Mouse (Mus musculus) limb, embryonic 10.5 days (tissue): Measurements from ENCODE around the gene Kmo. TPM values are rescaled to one million over a fixed set of nuclear protein-coding genes. Genes with fewer than 3 reads are reported as not detected.

Source experiments
- DNase-seq: peaks from one replicate; pipeline ENCODE4 v3.0.0-alpha.2; 2017; ENCODE audit warnings: low spot score
- H3K27ac ChIP-seq: fragments of 300-500 bp; sonication (generic); 2 replicates; pipeline ENCODE4 v1.5.1; 2016; ENCODE audit warnings: mild to moderate bottlenecking
- H3K27me3 ChIP-seq: fragments of 300-500 bp; sonication (generic); 2 replicates; pipeline ENCODE4 v1.6.1; 2016; ENCODE audit warnings: low read depth, mild to moderate bottlenecking; ENCODE audit not compliant: poor library complexity, severe bottlenecking
- H3K36me3 ChIP-seq: fragments of 300-500 bp; sonication (generic); 2 replicates; pipeline ENCODE4 v1.6.1; 2016; ENCODE audit warnings: mild to moderate bottlenecking, moderate library complexity
- H3K4me1 ChIP-seq: fragments of 300-500 bp; sonication (generic); 2 replicates; pipeline ENCODE4 v1.6.1; 2016
- H3K4me3 ChIP-seq: fragments of 300-500 bp; sonication (generic); 2 replicates; pipeline ENCODE4 v1.5.1; 2016; ENCODE audit warnings: mild to moderate bottlenecking, moderate library complexity
- H3K9me3 ChIP-seq: fragments of 300-500 bp; sonication (generic); replicated peaks from 2 replicates; pipeline ENCODE4 v1.6.1; 2016; ENCODE audit warnings: mild to moderate bottlenecking
- WGBS: fragments of 180-500 bp; shearing (Covaris S2); methylation state at CpG from one replicate; pipeline ENCODE4 v1.1.7; 2016; 5-methylcytosine and 5-hydroxymethylcytosine counted together
- polyA plus RNA-seq: library from polyadenylated mRNA; unstranded; fragments of >200 nt; fragmentation: Nextera tagmentation; extraction: Ambion mirVana; gene quantifications from 2 replicates; pipeline ENCODE4 v1.2.1, GENCODE M21; 2016

Gene Kmo
- polyA plus RNA-seq, 1 experiment from 2014 or later, result not detected

DNA sequence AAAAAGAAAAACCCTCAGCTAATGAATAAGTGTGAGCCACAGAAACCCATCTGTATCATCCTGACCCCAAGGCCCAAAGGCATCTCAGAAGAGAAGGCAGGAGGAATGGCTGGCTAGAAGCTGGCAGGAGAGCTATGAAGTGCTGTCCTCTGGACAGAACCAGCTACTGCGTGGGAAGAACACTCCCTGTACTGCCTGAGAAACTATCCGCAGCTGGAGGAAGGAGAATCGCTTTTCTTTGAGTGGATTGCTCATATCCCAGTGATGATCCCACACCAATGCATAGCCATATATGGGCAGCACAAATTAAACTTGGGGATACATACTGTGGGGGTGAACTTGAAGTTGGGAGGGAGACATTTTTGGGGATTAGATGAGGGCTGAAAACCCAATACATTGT, 11.5 kb upstream of the Kmo start:
- Histone ChIP-seq H3K4me1 (no peaks in the 10 kb centered on the region), H3K36me3 (peaks cover 98% of the 10 kb centered on the region), H3K27ac (no peak overlapping the region), H3K27me3 (no peaks in the 10 kb centered on the region), H3K4me3 (no peak overlapping the region), H3K9me3 (no peaks in the 10 kb centered on the region)
- DNase-seq, result no peak
- 94% methylated on average over 3 of the region's 3 CpGs for WGBS

DNA sequence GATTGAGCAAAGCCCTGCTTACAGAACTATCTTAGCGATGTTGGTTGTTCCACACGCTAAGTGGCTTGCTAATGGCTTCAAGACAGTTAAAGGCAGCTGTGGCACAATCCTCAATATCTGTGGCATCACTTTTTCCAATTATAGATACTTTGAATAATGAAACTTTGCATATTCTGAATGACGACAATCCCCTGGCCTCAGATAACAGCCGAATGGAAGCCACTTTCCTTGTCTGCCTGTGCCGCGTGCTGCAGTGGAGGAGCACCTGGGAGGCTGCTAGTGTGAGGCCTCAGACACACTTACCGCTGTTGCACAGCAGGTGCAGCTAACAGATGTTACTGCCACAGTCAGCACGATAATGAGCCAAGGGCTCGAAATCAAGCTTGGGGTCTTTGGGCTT, 5.2 kb upstream of the Kmo start:
- H3K4me1 ChIP-seq, result no peaks in the 10 kb centered on the region
- DNase-seq, result no peak
- no peaks in the 10 kb centered on the region for H3K27me3 ChIP-seq
- no peaks in the 10 kb centered on the region for H3K9me3 ChIP-seq
- peaks cover 95% of the 10 kb centered on the region for H3K36me3 ChIP-seq
- no peak overlapping the region for H3K4me3 ChIP-seq
- H3K27ac ChIP-seq, result no peak overlapping the region
- WGBS, result 95% methylated on average over 9 of the region's 9 CpGs

DNA sequence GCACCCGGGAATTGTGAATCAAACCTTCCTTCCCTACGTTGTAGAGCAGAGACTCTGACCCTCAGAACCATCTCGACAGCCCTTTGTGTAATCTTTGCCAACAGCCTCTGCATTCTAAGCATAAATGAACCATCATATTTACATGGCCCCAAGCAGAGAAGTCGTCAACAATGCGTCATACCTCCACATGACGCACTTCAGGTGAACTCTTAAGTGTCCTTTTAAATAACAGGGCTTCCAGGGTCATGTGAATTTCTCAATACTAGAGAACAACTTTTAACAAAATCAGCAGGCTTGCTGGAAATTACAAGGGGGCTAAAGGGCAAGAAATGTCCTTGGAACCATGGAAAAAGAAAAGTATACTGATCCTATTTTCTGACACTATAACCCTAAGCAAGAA, 3.5 kb downstream of the Kmo start:
- Histone ChIP-seq H3K27me3 (no peaks in the 10 kb centered on the region), H3K4me3 (no peak overlapping the region), H3K4me1 (peaks cover 11% of the 10 kb centered on the region), H3K27ac (no peak overlapping the region), H3K36me3 (peaks cover 18% of the 10 kb centered on the region), H3K9me3 (no peaks in the 10 kb centered on the region)
- 90% methylated on average over 6 of the region's 6 CpGs for WGBS
- DNase-seq, result no peak

DNA sequence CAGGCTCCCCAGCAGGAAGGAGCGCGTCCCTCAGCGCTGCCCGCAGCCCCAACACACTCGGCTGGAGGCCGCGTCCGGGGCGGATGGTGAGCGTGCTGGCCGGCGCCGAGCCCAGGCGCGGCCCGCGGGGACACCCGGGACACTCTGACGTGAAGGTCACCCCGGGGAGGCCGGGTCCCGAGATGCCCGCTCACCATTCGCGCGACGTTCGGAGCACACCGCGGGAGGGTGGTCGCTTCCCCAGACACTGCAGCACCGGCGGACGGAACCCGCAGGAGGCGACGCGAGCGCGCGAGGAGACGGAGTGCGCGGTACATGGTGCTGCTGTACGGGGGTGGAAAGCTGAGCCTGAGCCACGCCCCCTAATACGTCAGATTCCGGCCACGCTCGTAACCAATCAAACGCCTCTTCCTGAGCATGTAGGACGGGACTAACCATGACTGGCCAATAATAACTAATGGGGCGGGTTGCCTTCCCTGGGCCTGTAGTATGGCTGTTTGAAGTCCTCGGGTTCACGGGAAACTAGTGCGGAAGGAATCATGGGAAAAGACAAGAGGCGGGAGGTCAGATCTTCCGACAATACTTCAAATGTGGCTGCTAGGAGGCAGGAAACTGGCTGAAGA, 5.2 kb downstream of the Kmo start, which contains the start of gene Fh1:
Gene Fh1, minus strand, starts transcription at position 379 of the 623 bp plus-strand sequence.
- Histone ChIP-seq H3K9me3 (no peaks in the 10 kb centered on the region), H3K4me1 (peaks cover 11% of the 10 kb centered on the region), H3K36me3 (peaks cover 4% of the 10 kb centered on the region; the same call in 1 of the 2 replicates), H3K27me3 (no peaks in the 10 kb centered on the region), H3K27ac (peak within 1 kb of the TSS; percentile 93), H3K4me3 (peak within 1 kb of the TSS; percentile 93)
- WGBS, result under 1% methylated on average over 58 of the region's 58 CpGs
- DNase-seq, result peak; percentile 92

DNA sequence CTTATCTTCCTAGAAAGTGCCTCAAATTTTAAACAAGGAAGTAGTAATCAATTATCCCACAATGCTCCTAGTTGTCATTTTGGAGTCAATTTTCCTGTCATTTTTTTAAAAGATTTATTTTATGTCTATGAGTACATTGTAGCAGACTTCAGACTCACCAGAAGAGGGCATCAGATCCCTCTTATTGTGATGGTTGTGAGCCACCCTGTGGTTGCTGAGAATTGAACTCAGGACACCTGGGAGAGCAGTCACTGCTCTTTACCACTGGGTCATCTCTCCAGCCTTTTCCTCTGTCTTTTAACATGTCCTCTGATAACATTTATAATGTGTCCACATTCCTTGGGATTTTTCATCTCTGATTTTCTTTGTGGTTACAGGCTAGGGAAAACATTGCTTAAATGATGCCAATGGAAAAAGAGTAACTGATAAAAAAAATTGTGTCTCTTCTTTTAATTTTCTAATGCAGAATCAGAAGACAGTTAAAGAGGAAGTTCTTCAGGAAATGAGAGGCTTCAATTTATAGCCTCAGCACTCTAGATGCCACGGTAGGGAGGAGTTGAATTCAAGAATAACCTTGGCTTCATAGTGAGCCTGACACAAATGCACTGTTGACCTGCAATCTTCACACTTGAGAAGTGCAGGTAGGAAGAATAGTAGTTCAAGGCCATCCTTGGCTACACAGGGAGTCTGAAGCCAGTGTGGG, 6.0 kb downstream of the Kmo start:
- no peak for DNase-seq
- 95% methylated on average over 1 of the region's 1 CpGs for WGBS

DNA sequence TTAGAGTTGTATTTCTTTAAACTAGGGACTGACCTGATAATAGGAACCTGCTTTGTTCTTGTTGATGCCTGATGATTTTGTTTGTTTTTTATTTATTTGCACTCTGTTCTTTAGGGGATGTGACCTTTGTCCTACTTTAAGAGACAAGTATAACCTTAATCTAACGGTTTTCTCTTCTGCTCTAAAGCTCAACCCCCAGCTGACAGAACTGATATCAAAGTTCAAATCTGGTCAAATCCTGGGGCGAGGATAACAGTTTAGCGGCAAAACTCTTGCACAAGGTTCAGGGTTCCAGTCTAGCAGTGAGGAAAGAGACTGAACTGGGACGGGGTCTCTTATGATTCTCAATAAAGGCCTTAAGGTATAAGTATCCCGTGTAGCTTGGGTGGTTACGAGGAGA, 9.1 kb downstream of the Kmo start:
- Histone ChIP-seq H3K27me3 (no peaks in the 10 kb centered on the region), H3K4me3 (no peak overlapping the region), H3K36me3 (no peaks in the 10 kb centered on the region), H3K9me3 (no peaks in the 10 kb centered on the region), H3K27ac (no peak overlapping the region), H3K4me1 (peaks cover 7% of the 10 kb centered on the region)
- WGBS, result 89% methylated on average over 6 of the region's 6 CpGs
- no peak for DNase-seq

More for the DNA sequence above, 6.0 kb downstream of the Kmo start:
- peaks cover 11% of the 10 kb centered on the region for H3K4me1 ChIP-seq
- H3K36me3 ChIP-seq, result no peaks in the 10 kb centered on the region
- H3K27ac ChIP-seq, result peak overlapping the region; percentile 93
- H3K4me3 ChIP-seq, result peak overlapping the region; percentile 93
- no peaks in the 10 kb centered on the region for H3K9me3 ChIP-seq
- no peaks in the 10 kb centered on the region for H3K27me3 ChIP-seq

DNA sequence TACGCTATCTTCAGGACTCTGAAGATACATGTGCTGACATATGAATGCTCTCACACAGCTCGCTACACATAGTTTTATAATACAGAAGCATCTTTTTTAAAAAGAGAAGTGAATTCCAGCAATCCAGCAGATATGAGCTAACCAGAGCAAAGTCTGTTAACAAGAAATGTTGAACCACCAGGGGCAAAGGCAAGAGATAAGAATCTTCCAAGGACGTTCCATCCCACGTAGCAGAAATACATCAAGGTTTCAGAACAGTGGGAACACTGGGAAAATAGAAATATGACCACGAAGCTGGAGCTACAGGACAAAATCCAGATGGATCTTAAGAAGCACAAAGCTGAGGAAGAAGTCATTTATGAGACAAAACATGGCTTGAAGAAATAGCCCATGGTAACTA, 10.2 kb downstream of the Kmo start:
- H3K9me3 ChIP-seq, result no peaks in the 10 kb centered on the region
- no peaks in the 10 kb centered on the region for H3K4me1 ChIP-seq
- 90% methylated on average over 5 of the region's 5 CpGs for WGBS
- H3K36me3 ChIP-seq, result no peaks in the 10 kb centered on the region
- H3K4me3 ChIP-seq, result no peak overlapping the region
- H3K27ac ChIP-seq, result no peak overlapping the region
- H3K27me3 ChIP-seq, result no peaks in the 10 kb centered on the region
- no peak for DNase-seq

DNA sequence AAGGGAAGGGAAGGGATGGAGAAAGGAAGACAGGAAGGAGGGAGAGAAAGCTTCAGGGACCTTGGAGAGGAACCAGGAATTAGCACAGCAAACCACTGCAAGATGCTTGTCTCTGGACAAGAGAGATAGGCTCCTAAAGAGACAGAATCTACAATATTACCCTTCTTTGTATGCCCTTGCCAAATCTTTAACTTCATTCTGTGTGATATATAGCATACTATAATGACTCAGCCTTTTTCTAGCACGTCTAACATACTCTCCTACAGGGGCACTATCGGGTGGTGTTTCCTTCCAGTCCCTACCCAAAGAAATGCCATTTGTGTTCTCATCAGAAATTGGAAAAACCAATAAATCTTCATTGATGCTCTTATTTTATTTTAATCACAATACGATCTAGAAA, 10.9 kb downstream of the Kmo start:
- H3K36me3 ChIP-seq, result no peaks in the 10 kb centered on the region
- H3K9me3 ChIP-seq, result no peaks in the 10 kb centered on the region
- DNase-seq, result no peak
- H3K4me1 ChIP-seq, result no peaks in the 10 kb centered on the region
- no peaks in the 10 kb centered on the region for H3K27me3 ChIP-seq
- no peak overlapping the region for H3K4me3 ChIP-seq
- no peak overlapping the region for H3K27ac ChIP-seq
- WGBS, result 87% methylated on average over 3 of the region's 3 CpGs

DNA sequence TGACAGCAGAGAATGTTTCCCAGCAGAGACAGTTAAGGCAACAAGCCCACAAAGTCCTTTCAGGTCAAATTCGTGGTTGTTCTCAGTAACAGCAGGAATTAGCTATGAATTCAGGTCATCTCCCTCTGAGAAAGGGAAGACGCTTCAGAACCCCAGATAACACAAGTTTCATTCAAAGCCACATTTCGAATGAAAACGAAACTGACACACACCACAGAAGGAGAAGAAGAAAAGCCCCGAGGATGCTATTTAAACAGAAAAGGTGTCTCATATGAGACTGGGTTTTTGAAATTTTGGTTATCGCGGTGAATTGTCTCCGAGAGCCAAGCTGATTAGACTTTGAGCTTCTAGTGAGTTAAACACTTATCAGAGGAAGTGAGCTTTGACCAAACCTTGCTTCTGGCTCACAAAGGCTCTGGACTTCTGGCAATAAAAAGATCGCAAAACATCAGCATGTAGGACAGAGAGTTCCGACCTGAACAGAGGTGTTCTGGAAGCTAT, 11.6 kb downstream of the Kmo start:
- H3K4me1 ChIP-seq, result no peaks in the 10 kb centered on the region
- no peaks in the 10 kb centered on the region for H3K36me3 ChIP-seq
- no peak overlapping the region for H3K27ac ChIP-seq
- no peak overlapping the region for H3K4me3 ChIP-seq
- no peaks in the 10 kb centered on the region for H3K27me3 ChIP-seq
- no peaks in the 10 kb centered on the region for H3K9me3 ChIP-seq
- DNase-seq, result no peak
- 81% methylated on average over 10 of the region's 10 CpGs for WGBS

DNA sequence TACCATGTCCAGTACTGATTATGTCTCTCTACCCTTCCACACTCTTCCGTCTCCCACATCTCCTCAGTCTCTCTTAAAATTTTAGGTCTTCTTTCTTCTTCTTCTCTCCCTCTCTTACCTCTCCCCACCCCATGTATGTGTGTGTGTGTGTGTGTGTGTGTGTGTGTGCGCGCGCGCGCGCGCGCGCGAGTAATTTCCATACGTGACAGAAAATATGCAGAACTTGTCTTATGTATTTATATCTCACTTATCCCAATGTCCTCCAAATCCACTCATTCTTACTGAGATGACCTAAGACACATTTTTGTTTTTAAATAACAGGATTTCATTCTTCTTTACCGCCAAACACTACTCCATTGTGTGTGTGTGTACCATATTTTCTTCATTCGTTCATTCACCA, 12.3 kb downstream of the Kmo start:
- no peak for DNase-seq
- H3K36me3 ChIP-seq, result no peaks in the 10 kb centered on the region
- H3K27ac ChIP-seq, result no peak overlapping the region
- H3K27me3 ChIP-seq, result no peaks in the 10 kb centered on the region
- no peaks in the 10 kb centered on the region for H3K9me3 ChIP-seq
- no peak overlapping the region for H3K4me3 ChIP-seq
- H3K4me1 ChIP-seq, result no peaks in the 10 kb centered on the region
- WGBS, result 96% methylated on average over 14 of the region's 14 CpGs

DNA sequence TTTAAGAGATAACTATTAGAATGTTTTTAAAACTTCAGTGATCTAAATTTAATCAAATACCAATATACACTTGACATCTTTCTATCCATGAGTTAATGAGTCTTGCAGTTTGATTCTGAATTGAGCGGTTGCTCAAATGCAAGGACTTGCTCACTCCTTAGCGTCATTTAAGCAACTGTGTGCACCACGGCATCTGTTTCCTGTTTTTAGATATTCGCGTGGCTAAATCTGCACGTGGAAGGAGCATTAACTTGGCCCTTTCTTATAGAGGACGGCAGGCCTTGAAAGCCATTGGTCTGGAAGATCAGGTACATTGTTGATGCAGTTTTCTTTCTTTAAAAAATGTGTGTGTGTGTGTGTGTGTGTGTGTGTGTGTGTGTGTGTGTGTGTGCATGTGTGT, 17.5 kb downstream of the Kmo start:
- DNase-seq, result no peak
- 85% methylated on average over 7 of the region's 7 CpGs for WGBS

DNA sequence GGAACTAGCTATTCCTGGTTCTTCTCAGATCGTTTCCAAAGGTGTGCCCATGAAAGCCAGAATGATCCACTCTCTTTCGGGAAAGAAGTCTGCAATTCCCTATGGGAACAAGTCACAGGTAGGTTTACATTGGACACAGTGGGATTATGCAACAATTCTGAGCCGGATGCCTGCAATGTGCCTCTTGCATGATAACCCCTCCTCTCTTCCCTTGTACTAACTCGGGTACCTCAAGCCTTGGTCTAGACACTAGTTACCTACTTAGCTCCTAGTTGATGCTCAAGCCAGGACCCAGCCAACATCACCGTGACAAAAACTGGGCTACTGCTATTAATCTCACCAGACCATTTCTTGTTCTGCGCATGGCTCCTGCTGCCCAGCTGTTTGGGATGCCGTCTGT, 18.9 kb downstream of the Kmo start:
- 90% methylated on average over 7 of the region's 7 CpGs for WGBS
- no peak overlapping the region for H3K4me3 ChIP-seq
- no peak overlapping the region for H3K27ac ChIP-seq
- H3K27me3 ChIP-seq, result no peaks in the 10 kb centered on the region
- no peaks in the 10 kb centered on the region for H3K4me1 ChIP-seq
- no peaks in the 10 kb centered on the region for H3K9me3 ChIP-seq
- no peak for DNase-seq
- no peaks in the 10 kb centered on the region for H3K36me3 ChIP-seq

More for the DNA sequence above, 17.5 kb downstream of the Kmo start:
- no peaks in the 10 kb centered on the region for H3K9me3 ChIP-seq
- no peaks in the 10 kb centered on the region for H3K36me3 ChIP-seq
- H3K27me3 ChIP-seq, result no peaks in the 10 kb centered on the region
- H3K27ac ChIP-seq, result no peak overlapping the region
- H3K4me1 ChIP-seq, result no peaks in the 10 kb centered on the region
- no peak overlapping the region for H3K4me3 ChIP-seq

DNA sequence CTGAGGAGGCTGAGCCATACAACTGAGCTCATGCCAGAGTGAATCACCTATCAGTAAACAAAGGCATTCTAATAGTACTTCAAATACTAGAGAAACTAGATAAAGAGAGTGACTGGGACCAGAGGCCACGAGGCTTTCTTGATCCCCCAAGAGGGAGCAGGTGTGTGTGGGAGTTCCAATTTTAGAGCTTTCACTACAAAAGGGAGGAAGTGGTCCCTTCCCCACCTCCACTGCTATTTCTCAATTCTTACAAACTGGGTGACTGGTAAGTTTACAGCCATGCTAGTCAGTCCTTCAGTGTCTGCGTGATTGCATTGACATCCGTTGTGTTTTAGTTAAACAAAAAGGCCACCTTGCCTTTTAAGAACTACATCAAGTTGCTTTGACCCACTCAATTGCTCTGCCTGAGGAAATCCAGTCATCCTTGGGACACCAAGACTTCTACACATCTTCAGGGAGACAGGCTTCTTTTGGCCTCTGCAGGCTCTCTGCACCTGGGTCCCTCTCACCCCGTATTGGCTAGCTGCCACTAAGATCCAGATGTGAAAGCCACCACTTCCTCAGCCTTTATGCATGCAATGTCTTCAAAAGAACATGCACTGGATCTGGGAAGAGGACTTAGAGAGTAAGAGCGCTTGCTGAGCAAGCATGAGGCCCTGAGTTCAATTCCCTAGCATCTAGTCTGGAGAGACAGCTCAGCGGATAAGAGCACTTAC, 20.4 kb downstream of the Kmo start:
- Histone ChIP-seq H3K4me3 (no peak overlapping the region), H3K27me3 (no peaks in the 10 kb centered on the region), H3K9me3 (no peaks in the 10 kb centered on the region), H3K27ac (no peak overlapping the region), H3K36me3 (no peaks in the 10 kb centered on the region), H3K4me1 (no peaks in the 10 kb centered on the region)
- 88% methylated on average over 6 of the region's 6 CpGs for WGBS
- DNase-seq, result no peak
